Mouse (Mus musculus): ENCODE results near the gene Foxk1.

DNA sequence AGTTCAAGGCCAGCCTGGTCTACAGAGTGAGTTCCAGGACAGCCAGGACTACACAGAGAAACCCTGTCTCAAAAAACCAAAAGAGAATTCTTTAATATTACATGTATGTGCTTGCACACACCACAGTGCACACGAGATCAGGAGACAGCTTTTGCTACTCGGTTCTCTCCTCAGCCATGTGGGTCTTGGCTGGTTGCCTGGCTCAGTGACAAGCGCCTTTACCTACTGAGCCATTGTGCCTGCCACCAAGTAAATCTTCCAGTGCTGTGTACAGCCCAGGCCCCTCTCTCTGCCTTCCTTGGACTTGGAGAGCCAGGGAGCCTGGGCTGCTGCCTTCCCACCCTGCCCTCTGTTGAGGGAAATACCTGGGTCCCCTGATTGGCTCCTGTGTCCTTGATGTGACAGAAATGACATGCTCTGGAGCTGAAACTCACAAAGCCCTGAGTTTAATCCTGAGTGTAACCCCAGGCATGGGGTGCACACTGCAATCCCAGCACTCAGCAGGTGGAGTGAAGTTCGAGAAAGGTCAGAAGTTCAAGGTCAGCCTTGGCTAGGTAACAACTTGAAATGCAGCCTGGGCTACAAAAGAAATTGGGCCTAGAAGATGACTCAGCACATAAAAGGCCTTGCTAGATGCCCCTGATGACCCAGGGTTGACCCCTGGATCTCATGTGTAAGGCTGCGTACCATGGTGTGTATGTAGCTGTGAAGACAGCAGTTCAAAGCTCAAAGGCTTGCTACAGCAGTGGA is 76.7 kb downstream of the Foxk1 start:
- TF ChIP-seq ZC3H11A (IDR thresholded peaks at IDR 0.05; ENCODE audit: borderline replicate concordance, low read depth, low read length) (no peak), ZNF384 (IDR thresholded peaks at IDR 0.05; ENCODE audit: low read depth, low read length) (no peak), CHD2 (IDR thresholded peaks at IDR 0.05; ENCODE audit: low read depth, low read length) (0 out of 2 replicates have a peak, but pooled peaks have one; percentile 19)
